Mouse (Mus musculus): ENCODE measurements around the gene Gramd2.

The Gramd2 gene

DNA sequence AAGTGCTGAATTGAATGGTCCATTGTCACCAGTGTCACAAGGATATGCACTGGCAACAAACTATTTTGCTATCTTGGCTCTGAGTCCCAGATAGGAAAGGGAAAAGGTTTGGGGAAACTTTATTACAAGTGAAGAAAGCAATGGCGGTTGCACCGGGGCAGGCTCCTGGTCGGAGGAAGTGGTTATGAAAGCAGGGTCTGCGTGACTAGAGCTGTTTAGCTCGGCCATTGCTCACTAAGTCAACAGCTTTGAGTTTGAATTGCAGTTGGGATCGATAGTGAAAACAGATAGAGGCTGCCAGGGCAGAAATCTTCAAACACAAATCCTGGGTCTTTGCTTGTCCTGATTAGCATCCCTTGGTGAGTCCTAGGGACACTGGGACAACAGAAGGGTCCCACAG, 12.0 kb upstream of the Gramd2 start:
- no peak for DNase-seq (ENCODE audit: low spot score in 2 of 2)

DNA sequence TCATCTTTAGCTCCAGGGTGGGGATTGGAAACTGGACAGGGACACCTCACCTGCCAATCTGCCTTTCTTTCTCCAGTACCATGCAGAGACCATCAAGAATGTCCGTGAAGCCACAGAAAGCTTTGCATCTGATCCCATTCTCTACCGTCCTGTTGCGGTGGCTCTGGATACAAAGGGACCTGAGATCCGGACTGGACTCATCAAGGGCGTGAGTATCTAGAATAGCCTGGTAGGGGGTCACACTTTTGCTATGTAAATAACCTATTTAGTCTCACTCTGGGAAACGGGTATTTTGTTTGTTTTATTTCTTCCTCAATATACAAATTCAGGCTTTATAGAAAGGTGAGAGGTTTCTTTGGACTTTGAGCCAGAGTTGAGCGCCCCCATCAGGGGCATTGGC, 11.5 kb upstream of the Gramd2 start:
- no peak for DNase-seq (ENCODE audit: low spot score in 2 of 2)

DNA sequence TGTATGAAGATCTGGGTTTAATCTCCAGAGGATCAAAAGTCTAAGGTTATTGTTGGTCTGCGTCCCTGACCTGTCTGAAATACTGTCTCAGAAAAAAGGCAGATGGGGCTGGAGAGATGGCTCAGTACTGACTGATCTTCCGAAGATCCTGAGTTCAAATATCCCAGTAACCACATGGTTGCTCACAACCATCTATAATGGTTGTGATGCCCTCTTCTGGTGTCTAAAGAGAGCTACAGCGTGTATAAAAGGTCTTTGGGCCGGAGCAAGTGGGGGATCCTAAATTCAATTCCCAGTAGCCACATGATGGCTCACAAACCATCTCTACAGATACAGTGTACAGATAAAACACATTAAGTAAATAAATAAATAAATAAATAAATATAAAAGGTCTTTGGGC, 10.8 kb upstream of the Gramd2 start:
- no peak for DNase-seq (ENCODE audit: low spot score in 2 of 2)

DNA sequence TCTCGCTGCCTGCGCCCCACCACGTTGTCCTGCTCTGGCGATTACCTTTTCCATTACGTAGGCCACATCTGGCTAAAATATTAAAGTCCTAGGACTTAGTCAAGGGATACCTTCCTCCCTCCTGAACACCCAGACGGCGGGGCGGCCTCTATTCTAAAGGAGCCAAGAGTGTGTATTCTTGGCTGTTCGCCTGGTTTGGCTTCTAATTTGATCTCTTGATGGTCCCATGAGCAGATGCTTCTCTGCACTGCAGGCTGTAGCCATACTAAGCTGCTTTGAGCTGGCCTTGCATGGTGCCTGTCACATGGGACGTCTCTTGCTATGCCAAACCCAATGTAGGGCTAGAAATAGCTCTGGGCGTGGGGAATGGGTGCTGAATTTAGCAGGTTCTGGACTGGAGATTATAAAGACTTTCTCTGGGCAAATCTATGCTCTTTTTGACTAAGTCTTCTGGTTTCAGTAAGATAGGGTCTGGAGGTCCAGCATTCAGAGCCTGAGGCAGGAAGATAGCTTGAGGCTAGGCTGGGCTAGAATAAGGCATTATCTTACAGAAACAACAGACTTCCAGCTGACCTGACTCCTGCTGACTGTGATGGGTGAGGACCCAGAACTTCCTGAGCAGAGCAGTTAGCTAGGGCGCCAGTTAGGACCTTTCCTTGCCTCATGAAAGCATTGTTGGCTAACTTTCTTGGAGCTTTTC, 7.6 kb upstream of the Gramd2 start:
- DNase-seq (ENCODE audit: low spot score in 2 of 2), result peak in 1 of 2 experiments; percentile 62

DNA sequence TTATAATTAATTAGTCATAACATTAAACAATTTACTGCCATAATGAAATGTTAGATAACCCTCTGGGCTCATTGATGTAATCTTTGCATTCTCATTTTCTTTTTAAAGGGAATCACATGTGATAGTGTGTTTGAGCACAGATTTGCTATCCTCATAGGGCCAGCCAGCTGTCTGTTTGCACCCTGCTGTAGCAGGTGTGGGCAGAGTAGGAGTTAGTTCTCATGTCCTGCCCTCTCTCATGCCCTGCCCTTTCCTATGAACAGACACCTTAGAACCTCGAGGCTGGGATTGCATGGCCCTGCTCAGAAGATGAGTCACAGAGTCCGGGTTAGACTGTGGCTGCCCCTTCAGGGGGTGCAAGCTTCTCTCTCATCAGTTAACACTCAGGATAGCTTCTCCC, 6.5 kb upstream of the Gramd2 start:
- no peak for DNase-seq (ENCODE audit: low spot score in 2 of 2)

DNA sequence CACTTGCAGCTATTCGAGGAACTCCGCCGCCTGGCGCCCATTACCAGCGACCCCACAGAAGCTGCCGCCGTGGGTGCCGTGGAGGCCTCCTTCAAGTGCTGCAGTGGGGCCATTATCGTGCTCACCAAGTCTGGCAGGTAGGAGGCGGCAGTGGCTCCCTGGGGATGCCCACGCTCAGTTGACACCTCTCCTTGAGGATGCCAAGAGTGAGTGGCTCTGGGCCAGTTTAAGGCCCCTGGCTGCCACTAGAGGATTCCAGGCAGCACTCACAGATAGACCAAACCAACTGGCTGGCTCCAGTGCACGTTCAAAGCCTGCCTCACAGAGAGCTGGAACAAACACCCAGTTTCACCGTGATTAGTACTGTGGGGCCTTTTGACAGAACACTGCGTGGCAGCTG, 4.3 kb upstream of the Gramd2 start:
- DNase-seq (ENCODE audit: low spot score in 2 of 2), result peak in 1 of 2 experiments; percentile 57

DNA sequence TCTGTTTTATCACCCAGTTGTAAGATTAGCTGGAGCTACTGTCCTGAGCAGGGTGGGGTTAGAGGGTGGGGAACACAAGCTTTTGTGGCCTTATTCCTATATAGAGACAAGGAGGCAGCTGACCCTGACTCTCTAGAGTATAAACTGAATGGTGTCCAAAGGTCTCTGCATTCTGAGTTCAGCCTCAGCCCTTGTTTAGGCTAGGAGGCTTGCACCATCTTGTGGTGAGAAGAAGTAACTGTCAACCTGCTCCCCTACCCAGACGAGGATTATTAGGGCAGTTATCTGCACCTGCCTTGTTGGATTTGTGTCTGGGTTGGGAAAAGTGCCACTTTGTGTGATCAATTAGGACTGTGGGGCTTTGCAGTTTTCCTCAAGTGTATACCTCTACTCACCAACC, 1.6 kb upstream of the Gramd2 start:
- no peak for DNase-seq (ENCODE audit: low spot score in 2 of 2)

DNA sequence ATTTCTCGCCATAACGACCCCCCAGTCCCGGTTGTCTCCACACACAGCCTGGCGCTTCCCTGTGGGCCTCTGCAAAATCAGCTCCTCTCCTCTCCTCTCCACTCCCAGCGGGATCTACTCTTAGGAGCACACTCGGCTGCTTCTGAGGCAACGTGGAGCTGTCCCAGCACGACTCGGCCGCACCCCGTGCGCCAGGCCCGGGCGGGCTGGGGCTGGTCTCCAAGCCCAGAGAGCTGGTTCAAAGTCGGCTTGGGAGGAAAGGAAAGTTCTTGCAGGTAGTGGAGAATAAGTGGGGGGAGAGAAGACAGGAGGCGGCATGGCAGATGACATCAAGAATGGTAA, 561 bp downstream of the Gramd2 start:
- DNase-seq (ENCODE audit: low spot score in 2 of 2), result no peak

DNA sequence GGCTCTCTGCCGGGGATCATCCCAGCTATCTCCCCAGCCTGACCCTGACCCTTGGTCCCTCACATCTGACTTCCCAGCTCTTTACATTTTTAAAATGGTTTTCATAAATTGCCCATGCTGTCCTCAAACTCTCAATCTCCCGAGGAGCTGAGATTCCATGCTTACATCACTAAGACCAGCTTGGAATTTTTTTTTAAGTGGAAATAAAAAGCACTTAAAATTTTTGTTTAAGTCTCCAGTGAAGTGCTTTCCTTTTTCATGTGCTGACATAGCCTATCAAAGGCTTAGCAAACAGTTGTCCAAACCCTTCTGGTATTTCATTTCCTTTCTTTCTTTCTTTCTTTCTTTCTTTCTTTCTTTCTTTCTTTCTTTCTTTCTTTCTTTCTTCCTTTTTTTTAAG, 4.1 kb downstream of the Gramd2 start:
- DNase-seq (ENCODE audit: low spot score in 2 of 2), result no peak

DNA sequence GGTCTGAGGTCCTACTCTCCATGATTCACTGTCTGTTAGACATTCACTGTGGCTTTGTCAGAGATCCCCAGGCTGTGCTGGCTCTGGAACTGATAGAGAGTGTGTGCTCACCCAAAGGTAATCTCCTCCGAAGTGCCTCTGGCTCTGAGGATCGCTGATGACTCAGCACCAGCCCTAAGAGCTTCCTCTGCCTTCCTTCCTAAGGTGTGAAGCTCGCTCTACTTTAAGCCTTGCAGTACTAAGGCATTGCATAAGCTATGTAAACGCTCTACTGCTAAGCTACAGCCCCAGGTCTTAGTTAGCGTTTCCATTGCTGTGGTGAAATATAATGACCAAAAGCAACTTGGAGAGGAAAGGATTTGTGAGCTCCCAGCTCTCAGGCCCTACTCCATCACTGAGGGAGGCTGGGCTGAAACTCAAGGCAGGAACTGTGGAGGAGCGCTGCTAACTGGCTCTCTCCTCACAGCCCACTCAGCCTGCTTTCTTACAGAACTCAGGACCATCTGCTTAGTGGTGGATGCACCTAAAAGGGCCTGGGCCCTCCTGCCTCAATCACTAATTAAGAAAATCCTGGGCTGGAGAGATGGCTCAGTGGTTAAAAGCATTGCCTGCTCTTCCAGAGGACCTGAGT, 7.6 kb downstream of the Gramd2 start:
- DNase-seq (ENCODE audit: low spot score in 2 of 2), result peak; percentile 67 to 73

DNA sequence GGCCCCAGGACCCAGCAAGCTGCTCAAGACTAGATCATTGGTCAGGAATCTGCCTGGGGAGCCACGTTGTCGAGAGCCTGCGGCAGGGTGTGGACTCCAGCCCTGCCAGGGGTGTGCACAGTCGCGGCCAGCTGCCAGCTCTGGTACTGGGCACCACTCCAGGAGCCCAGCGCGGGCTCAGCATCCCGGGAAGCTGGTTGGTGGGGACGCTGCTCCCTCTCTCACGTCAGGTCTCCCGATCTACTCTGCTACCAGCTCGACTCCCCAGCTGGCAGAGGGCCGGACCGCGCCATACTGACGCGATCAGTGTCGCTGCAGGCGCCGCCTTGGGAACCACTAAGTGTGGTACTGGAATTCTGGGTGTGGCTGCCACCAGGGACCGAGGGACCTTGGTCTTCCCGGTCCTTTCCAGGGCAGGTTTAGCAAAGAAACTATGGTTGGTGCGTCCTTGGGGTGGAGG, 11.7 kb downstream of the Gramd2 start:
- DNase-seq (ENCODE audit: low spot score in 2 of 2), result peak; percentile 87

DNA sequence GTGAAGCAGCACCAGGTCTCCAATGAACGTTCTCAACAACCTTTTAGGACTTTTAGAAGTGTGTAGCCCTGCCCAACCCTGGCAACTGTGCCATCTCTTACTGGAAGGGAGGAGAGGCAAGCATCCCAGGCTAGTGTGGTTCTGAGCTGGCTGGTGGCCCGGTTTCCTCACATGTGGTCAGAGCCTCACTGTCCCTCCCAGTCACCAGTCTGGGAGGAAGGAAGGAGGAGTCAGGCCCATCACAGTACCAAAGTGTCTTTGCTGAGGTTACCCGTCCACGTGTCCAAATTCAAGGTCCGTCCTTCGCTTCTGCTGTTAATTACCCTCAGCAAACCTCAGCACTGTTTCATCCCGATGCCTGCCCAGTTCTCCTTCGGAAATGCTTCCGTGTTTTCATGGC, 12.2 kb downstream of the Gramd2 start:
- peak in 1 of 2 experiments; percentile 63 for DNase-seq (ENCODE audit: low spot score in 2 of 2)

DNA sequence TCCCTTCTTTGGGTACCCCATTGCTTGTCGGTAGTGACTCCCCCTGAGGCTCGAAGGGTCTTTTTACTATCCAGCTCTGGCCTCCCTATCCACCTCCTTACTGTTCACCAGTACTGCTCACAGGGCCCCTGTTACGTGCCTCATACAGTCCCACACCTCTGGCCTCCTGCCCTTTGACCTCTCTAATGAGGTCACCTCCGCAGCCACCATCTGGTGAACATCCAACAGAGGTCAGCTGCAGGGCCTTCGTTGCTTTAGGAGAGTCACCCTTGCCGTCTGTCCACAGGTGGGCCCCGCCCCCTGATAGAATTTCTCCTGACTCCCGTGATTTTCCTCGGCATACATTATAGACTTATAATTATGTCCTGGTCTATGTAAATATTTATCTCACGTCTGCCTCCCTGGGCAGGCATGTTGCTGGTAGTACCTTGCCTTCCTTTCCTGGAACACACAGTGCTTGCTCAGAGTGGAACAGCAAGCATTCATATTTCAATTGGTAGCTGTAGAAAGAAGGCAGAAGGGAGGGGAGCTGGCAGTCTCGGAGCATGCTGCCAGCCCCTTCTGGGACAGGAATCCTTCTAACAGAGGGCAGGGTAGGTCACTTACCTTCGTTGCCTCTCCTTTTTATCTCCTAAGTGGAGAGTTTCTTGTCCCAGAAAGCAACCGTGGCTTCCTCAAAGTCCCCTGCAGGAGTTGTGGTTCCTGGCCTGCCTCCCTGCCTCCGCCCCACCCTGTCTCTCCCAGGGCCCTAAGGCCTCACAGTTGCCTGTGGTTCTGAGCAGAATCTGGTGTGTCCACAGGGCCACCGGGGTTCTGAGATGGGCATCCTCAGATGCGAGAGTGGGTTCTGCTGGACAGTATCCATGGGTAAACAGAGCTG, 14.9 kb downstream of the Gramd2 start:
- no peak for DNase-seq (ENCODE audit: low spot score in 2 of 2)

DNA sequence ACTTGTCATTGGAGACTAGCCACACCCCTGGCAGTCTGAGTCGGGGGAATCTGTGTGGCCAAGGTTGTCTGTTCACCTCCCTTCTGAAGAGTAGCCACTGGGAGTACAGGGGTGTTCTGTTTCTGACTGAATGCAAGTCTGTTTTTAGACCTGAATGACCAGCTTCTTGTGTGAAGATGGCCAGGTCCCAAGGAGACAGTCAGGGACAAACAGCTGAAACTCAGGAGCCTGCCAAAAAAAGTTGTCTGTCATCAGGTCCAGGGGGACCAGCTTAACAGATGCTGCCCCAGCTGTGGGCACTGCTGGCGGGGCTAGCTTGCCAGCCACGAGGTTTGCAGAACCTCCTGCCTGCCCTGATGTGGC, 15.5 kb downstream of the Gramd2 start:
- no peak for DNase-seq (ENCODE audit: low spot score in 2 of 2)

DNA sequence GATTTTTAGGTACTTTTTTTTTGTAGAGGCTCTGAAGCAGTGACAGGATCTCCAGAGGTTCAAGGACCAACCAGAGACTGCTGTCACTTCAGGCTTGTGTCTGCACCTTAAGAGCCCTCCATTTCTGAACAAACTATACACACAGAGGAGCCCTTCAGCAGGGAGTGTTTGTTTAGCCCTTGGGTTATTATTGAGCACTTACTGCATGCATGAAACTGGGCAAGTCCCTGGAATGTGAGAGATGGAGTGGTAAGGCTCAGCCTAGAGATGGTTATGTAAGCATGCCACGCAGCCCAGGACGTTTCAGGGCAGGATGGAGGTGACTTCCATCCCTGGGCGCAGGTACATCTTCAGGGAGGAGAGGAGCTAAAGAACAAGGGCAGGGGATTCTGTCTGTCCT, 16.4 kb downstream of the Gramd2 start:
- no peak for DNase-seq (ENCODE audit: low spot score in 2 of 2)

DNA sequence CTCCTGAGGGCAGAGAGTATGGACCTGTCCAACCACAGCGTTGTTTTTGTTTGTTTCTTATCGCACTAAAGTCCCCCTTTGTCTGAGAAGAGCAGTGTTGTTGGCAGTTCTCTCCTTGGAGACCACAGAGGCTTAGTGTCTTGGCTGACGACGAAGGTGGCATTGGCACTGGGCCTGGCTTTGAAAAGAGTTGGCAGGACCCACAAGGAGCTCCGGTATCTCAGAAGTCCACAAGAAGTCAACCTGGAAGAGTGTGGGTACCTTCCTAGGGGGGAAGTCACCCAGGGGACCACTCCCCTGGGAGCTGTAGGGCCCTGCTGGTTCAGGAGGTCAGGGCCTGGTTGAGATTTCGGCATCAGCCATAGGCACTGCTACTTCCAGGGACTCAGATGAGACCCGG, 21.1 kb downstream of the Gramd2 start:
- DNase-seq (ENCODE audit: low spot score in 2 of 2), result no peak

DNA sequence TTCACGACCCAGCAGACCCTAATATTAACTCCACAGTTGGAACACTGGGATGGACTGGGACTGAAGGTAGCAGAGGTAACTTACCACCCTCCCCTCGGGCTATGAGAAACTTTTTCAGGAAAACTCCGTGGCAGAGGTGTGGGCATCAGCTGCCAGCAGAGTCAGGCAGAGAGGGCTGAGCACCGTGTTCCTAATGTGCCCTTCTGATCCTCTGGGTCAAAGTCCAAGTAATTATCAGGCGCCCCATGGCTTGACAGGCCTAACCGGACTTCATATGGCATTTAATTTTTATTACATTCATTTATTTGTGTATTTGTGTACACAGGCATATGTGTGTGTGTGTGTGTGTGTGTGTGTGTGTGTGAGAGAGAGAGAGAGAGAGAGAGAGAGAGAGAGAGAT, 23.2 kb downstream of the Gramd2 start:
- DNase-seq (ENCODE audit: low spot score in 2 of 2), result no peak

DNA sequence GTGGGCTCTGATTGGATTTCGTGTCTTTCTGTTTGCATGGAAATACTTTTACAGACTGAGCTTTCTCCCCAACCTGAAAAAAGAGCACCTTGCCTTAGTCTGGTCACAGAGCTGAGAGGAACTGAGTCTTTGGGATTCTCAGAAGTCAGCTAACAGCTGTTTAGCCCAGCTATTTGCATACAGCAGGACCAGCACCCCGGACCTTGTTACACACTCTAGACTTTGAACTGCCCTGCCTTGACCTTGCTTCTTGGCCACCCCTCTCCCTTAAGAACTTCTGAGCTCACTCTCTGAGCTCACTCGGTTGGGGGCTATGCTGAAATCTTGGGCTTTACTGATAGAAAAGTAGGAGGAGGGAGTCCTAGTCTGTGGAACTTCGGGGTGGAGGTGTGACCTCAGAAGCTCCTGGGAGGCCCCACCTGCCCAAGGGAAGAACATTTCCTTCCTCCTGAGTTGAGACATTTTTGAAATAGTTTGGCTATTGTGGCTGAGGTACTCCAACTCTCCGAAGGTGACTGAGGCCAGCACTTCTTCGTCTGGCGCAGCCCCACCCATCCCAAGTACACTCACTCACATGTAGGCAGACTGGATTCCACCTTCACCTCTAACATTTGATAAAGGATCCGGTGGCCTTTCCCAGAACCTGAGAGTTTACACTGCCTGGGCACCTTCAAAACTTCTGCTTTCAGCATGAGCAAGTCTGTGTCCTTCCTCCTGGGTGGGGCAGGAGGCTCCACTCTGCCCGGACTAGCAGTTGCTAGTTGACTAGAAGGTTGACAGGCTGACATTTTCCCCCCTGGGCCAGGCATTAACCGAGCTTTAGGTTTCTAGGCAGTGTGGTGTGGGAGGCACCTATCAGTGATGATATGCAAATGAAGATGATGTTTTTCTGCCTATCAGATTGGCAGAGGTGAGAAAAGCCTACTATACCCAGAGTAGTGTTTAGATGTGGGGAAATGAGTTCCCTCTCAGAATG, 27.2 kb downstream of the Gramd2 start:
- no peak for DNase-seq (ENCODE audit: low spot score in 2 of 2)

DNA sequence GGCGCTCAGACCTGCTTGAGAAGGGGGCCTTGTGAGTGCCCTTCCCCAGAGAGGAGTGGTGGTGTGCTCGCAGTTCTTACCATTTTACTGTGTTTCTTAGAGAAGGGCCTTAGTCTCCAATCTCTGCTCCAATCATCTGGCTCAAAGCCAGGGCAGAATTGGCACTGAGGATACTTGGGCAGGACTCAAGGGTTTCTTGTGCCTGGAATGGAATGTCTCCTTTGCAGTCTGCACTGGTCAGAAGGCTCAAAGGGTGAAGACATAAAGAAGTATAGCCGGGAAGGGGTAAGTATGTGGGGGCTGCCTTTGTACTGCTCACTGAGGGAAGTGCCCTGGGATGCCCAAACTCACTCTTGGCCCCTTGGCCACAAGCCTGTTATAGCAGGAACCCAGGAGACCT, 29.3 kb downstream of the Gramd2 start:
- DNase-seq (ENCODE audit: low spot score in 2 of 2), result no peak

DNA sequence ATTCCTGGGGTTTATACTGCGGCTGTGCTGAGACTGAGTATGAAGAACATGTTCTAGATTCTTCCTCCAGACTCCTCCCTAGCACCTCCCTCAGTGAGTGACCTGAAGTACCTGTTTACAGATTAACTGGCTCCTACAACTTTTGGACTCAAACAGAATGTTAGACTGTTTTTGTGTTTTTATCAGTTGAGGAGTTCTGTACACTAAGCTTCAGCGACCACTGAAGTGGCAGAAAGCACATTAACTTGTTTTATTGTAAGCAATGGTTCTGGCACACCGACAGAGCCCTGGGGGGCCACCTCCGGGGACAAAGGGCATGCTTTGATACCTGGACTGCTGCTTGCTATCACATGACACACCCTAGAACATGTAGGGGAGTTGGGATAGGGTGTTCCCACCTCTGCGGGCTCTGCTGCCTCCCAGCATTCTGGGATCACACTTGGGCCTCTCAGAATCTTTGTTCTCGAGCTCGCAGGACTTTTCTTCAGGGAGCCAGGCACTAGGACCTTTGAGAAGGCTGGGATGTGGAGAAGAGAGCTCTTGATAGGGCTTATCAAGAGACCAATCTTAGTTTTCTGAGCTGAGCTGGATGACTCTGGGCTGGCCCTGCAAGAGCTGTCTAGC, 36.4 kb downstream of the Gramd2 start:
- no peak for DNase-seq (ENCODE audit: low spot score in 2 of 2)

DNA sequence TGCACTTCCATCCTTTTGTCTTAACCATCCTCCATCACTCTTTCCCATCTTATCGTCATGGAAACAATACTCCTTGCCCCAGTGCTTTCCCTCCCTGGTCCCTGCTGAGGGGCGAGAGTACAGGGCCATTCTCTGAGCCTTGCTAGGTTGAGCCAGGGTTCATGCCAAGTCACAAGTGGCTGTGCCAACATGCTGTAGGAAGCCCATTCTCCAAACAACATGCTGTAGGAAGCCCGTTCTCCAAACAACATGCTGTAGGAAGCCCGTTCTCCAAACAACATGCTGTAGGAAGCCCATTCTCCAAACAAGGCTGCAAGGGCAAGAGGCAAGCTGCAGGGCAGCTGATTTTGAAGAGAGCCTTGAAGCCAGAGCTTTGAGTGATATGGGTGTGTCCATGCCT, 38.3 kb downstream of the Gramd2 start:
- DNase-seq (ENCODE audit: low spot score in 2 of 2), result no peak

All from frontal cortex, postnatal 36 days (tissue).